Mouse (Mus musculus) pancreas, adult 10 weeks (tissue): ENCODE data around the gene Disp1. TPM values are rescaled to one million over a fixed set of nuclear protein-coding genes. Genes with fewer than 3 reads are reported as not detected.

Experiments
- polyA plus RNA-seq: library from polyadenylated mRNA; stranded (reverse); fragments of 350-450 nt; fragmentation: Illumina TruSeq; extraction: RNeasy Lipid Tissue Mini Kit (QIAGEN cat#74804); gene quantifications from one replicate; pipeline ENCODE4 v1.2.3, GENCODE M21; 2015; ENCODE audit warnings: low read depth, low replicate concordance; ENCODE audit not compliant: insufficient read depth

Disp1 gene
- 3.6 TPM for polyA plus RNA-seq

GRCm38 (mm10) chr1:183220796-183221718, at the start of gene Disp1:
TSS of gene Disp1 (minus strand) at chr1:183221522.

Other genes starting within 250 kb of the Disp1 start
- 13.3 TPM for gene Aida, start 75.1 kb upstream of the Disp1 start, polyA plus RNA-seq
- gene Brox, start 75.7 kb upstream of the Disp1 start, polyA plus RNA-seq = 7.4 TPM
- gene Mia3, start 148.0 kb upstream of the Disp1 start, polyA plus RNA-seq = 55.9 TPM
- gene Taf1a, start 167.5 kb upstream of the Disp1 start, polyA plus RNA-seq = 7.8 TPM
- not detected for gene Hhipl2, start 196.7 kb upstream of the Disp1 start, polyA plus RNA-seq